Mouse (Mus musculus) lung, adult 2 months (tissue): Measurements from ENCODE around the gene Ager. TPM values are rescaled to one million over a fixed set of nuclear protein-coding genes. Genes with fewer than 3 reads are reported as not detected.

ENCODE experiments used
- DNase-seq: peaks from one replicate; pipeline ENCODE4 v3.0.0; 2022
- H3K4me1 ChIP-seq: fragments of 200-500 bp; 2 replicates; pipeline ENCODE4 v1.6.1; 2011; ENCODE audit warnings: low read length; ENCODE audit not compliant: control insufficient read depth, insufficient read depth
- H3K4me3 ChIP-seq: fragments of 200-500 bp; replicated peaks from 2 replicates; pipeline ENCODE3; 2011; ENCODE audit warnings: low read depth, mild to moderate bottlenecking, control low read depth, low read length; ENCODE audit errors: extremely low read depth
- CTCF ChIP-seq: fragments of 200-500 bp; IDR thresholded peaks from 2 replicates; pipeline ENCODE4 v1.5.1; 2011; ENCODE audit warnings: mild to moderate bottlenecking, low read length, control low read depth; ENCODE audit not compliant: insufficient read depth
- POLR2A ChIP-seq: fragments of 200-500 bp; IDR thresholded peaks from 2 replicates; pipeline ENCODE4 v1.6.1; 2011; ENCODE audit warnings: low read depth, mild to moderate bottlenecking, control low read depth, low read length, borderline replicate concordance; ENCODE audit errors: extremely low read depth
- WGBS: fragments of 180-500 bp; shearing (Covaris S2); methylation state at CpG from one replicate; pipeline ENCODE4 v1.1.7; 2018; 5-methylcytosine and 5-hydroxymethylcytosine counted together
- polyA plus RNA-seq: library from polyadenylated mRNA; depleted of rRNA; stranded (reverse); fragments of >200 nt; gene quantifications from 2 replicates; pipeline ENCODE4 v1.2.3, GENCODE M21; 2012

Gene Ager
- polyA plus RNA-seq, 1 experiment, result 1,921 TPM

DNA sequence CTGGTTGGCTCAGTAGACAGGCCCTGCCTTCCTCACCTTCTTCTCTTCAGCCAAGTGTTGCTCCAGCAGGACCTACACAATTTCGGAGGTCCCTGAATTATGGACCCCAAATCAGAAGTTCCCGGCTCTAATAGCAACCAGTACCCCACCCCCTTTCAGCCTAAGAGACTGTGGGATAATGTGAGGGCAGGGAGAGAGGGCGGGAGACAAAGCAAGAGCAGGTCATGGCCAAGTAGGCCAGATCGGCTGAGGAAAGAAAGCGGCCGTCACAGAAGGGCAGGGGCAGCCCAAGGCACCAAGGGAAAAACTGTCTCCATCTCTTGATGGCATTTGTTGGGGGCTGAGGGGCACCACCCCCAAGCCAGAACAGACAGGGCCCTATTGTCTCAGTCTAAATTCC is 18.2 kb downstream of the Ager start, which contains the start of gene Egfl8:
Egfl8 (minus strand) TSS at position 101 of the 400 bp plus-strand sequence.
- no peaks in the 10 kb centered on the region for H3K4me1 ChIP-seq
- DNase-seq, result no peak
- H3K4me3 ChIP-seq, result no peak within 1 kb of the TSS
- WGBS, result 64% methylated on average over 6 of the region's 6 CpGs
- TF ChIP-seq CTCF (no peak), POLR2A (no peak)

DNA sequence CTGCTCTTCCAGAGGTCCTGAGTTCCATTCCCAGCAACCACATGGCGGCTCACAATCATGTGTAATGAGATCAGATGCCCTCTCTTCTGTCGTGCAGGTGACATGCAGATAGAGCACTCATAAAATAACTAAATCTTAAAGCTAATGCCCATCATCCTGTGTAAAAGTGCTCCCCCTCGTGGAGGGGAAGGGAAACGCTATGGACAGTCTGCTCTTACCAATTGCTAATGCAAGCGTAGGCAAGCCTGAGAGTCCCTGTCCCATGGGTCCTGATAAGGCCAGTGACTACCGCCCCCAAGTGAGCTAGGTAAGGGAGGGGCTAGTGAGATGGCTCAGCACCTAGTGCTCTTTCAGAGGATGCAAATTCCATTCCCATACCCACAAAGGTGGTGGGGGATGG is 21.3 kb downstream of the Ager start:
- Histone ChIP-seq H3K4me1 (no peaks in the 10 kb centered on the region), H3K4me3 (no peak overlapping the region)
- peak; percentile 76 for DNase-seq
- WGBS, result 9% methylated on average over 6 of the region's 6 CpGs
- TF ChIP-seq POLR2A (no peak), CTCF (peak; percentile 86)

GRCm38 (mm10) chr17:34621006-34621405 is 23.3 kb downstream of the Ager start:
- H3K4me1 ChIP-seq, result no peaks in the 10 kb centered on the region; the same call in 1 of the 2 replicates
- H3K4me3 ChIP-seq, result no peak overlapping the region
- DNase-seq, result no peak
- TF ChIP-seq CTCF, result no peak
- TF ChIP-seq POLR2A, result no peak
- 81% methylated on average over 8 of the region's 8 CpGs for WGBS

DNA sequence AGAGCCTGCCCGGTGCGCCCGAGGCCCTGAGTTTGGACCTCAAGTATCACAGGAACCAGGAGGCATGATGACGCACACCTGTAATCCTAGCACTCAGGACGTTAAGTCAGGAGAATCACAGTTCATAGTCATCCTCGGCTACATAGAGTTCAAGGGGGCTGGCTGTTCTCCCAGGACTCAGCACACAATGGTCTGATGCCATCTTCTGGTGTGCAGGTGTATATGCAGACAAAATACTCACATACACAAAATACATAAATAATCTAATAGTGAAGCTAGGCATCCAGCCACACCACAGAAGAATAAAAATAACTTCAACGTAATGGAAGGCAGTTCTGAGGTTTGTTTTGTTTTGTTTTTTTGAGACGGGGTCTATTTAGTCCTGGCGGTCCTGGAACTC is 25.5 kb downstream of the Ager start:
- no peak for TF ChIP-seq CTCF
- TF ChIP-seq POLR2A, result no peak
- Histone ChIP-seq H3K4me3 (no peak overlapping the region), H3K4me1 (peaks cover 6% of the 10 kb centered on the region)
- 81% methylated on average over 9 of the region's 9 CpGs for WGBS
- DNase-seq, result no peak

DNA sequence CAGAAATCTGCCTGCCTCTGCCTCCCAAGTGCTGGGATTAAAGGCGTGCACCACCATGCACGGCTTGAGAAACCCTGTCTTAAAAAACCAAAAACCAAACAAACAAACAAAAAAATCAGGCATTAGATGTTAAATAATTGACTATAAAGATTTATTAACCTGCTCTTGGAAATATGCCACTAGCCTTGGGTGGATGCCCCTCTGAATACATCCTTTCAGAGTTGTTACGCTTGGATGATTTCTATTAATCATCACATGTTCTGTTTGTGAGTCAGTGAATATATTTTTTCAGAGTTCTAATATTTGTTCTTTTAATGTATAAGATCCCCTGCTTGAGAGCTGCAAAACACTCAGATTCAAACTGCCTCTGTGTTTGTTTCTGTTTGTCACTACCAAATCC is 27.3 kb downstream of the Ager start:
- TF ChIP-seq CTCF (no peak), POLR2A (no peak)
- WGBS, result 88% methylated on average over 3 of the region's 3 CpGs
- Histone ChIP-seq H3K4me3 (no peak overlapping the region), H3K4me1 (peaks cover 6% of the 10 kb centered on the region)
- no peak for DNase-seq

GRCm38 (mm10) chr17:34626062-34626772 is 28.6 kb downstream of the Ager start:
- whole genome bisulfite sequencing, result 55% methylated on average over 16 of the region's 16 CpGs

GRCm38 (mm10) chr17:34626773-34627092 is 29.1 kb downstream of the Ager start:
- Histone ChIP-seq H3K4me3 (peak overlapping the region; percentile 83), H3K4me1 (peaks cover 14% of the 10 kb centered on the region)
- DNase-seq, result no peak
- no peak for TF ChIP-seq POLR2A
- no peak for TF ChIP-seq CTCF
- under 1% methylated on average over 18 of the region's 18 CpGs for WGBS

More at GRCm38 (mm10) chr17:34626062-34626772, 28.6 kb downstream of the Ager start:
- no peak for DNase-seq
- Histone ChIP-seq H3K4me1 (peaks cover 9% of the 10 kb centered on the region), H3K4me3 (peak overlapping the region; percentile 83)
- TF ChIP-seq CTCF, result no peak
- no peak for TF ChIP-seq POLR2A

GRCm38 (mm10) chr17:34627093-34627942 is 29.7 kb downstream of the Ager start:
- under 1% methylated on average over 45 of the region's 45 CpGs for WGBS
- DNase-seq, result peak; percentile 77
- TF ChIP-seq POLR2A (peak; percentile 80; the same call in 1 of the 2 replicates), CTCF (no peak)
- H3K4me3 ChIP-seq, result peak overlapping the region; percentile 83
- H3K4me1 ChIP-seq, result peaks cover 15% of the 10 kb centered on the region

GRCm38 (mm10) chr17:34627943-34628643 is 30.4 kb downstream of the Ager start, which contains the start of gene Ppt2:
Gene Ppt2, minus strand, starts transcription at chr17:34628510.
- Histone ChIP-seq H3K4me1 (peaks cover 15% of the 10 kb centered on the region), H3K4me3 (peak within 1 kb of the TSS; percentile 83)
- 3% methylated on average over 29 of the region's 29 CpGs for WGBS
- DNase-seq, result no peak
- TF ChIP-seq CTCF (no peak), POLR2A (no peak)

DNA sequence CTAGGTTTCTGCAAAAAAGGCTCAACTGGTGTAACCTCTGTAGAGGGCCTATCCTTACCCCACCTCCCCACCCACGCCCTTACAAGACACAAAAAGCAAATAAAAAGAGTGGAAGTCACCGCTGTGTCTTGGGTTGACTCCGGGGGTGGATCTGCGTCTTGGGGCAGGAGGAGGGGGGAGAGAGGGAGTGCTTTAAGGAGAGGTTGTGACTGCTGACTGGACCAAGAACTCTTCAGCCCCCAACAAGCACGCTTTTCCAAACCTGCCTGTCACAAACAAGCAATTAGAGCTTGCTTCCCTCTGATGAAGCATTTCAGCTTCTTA is 30.9 kb downstream of the Ager start:
- no peak for TF ChIP-seq POLR2A
- no peak for TF ChIP-seq CTCF
- Histone ChIP-seq H3K4me1 (peaks cover 15% of the 10 kb centered on the region), H3K4me3 (no peak overlapping the region)
- DNase-seq, result no peak
- 46% methylated on average over 5 of the region's 5 CpGs for WGBS
